Mouse (Mus musculus): ENCODE measurements around the gene Acp2. TPM values are rescaled to one million over a fixed set of nuclear protein-coding genes. Genes with fewer than 3 reads are reported as not detected.

Gene Acp2
- polyA plus RNA-seq, 1 experiment from 2014 or later, result 16.2 TPM

- H3K36me3 ChIP-seq (ENCODE audit: control insufficient read depth, insufficient read depth, low read length), result peaks cover 7% of the 10 kb centered on the region; the same call in 1 of the 2 replicates
- WGBS, result 81% methylated on average over 4 of the region's 4 CpGs
- no peak overlapping the region for H3K4me2 ChIP-seq
- ATAC-seq (replicated peaks; ENCODE audit: low FRiP score) (no peak), DNase-seq (ENCODE audit: low spot score) (no peak)
- H3K4me3 ChIP-seq (ENCODE audit: low read depth, low read length), result no peak overlapping the region
- H3K27ac ChIP-seq (ENCODE audit: low read depth, low read length), result no peak overlapping the region
- no peak overlapping the region for H3K9ac ChIP-seq (ENCODE audit: low read depth, low read length)
- H3K9me3 ChIP-seq (ENCODE audit: control insufficient read depth, low read length), result no peaks in the 10 kb centered on the region
- no peaks in the 10 kb centered on the region for H3K27me3 ChIP-seq (replicated peaks; ENCODE audit: control insufficient read depth, insufficient read depth, low read length)
- peaks cover 18% of the 10 kb centered on the region for H3K4me1 ChIP-seq (replicated peaks; ENCODE audit: control insufficient read depth, insufficient read depth, low read length)
Observed at GRCm38 (mm10) chr2:91167629-91168028, 35.1 kb upstream of the Acp2 start.

- Histone ChIP-seq H3K27me3 (replicated peaks; ENCODE audit: control insufficient read depth, insufficient read depth, low read length) (no peaks in the 10 kb centered on the region), H3K4me1 (replicated peaks; ENCODE audit: control insufficient read depth, insufficient read depth, low read length) (peaks cover 4% of the 10 kb centered on the region), H3K9me3 (ENCODE audit: control insufficient read depth, low read length) (no peaks in the 10 kb centered on the region), H3K27ac (ENCODE audit: low read depth, low read length) (no peak overlapping the region), H3K4me2 (no peak overlapping the region), H3K4me3 (ENCODE audit: low read depth, low read length) (no peak overlapping the region), H3K9ac (ENCODE audit: low read depth, low read length) (no peak overlapping the region), H3K36me3 (ENCODE audit: control insufficient read depth, insufficient read depth, low read length) (peaks cover 4% of the 10 kb centered on the region)
- 89% methylated on average over 25 of the region's 25 CpGs for WGBS
- no peak for DNase-seq (ENCODE audit: low spot score)
- ATAC-seq (replicated peaks; ENCODE audit: low FRiP score), result no peak
Observed at GRCm38 (mm10) chr2:91169587-91170322, 32.9 kb upstream of the Acp2 start.

DNA sequence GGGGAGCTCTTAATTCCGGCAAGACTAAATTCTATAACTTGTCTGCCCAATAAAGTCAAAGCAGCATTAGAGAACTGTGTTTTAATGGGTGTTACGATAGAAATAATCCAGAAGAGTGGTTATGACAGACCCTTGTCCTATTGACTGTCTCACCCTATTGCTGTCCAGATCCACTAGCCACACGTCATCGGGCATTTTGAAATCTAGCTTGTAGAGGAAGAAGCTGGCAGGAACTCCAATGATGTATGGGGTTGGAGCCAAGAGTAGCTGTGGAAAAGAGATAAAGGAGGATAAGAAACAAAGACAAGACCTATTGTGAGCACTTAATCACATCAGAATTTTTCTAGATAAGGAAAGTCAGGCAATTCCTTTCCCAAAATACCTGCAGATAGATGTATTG lies 27.2 kb upstream of the Acp2 start:
- Histone ChIP-seq H3K4me1 (replicated peaks; ENCODE audit: control insufficient read depth, insufficient read depth, low read length) (no peaks in the 10 kb centered on the region), H3K27ac (ENCODE audit: low read depth, low read length) (no peak overlapping the region), H3K36me3 (ENCODE audit: control insufficient read depth, insufficient read depth, low read length) (peaks cover 9% of the 10 kb centered on the region), H3K27me3 (replicated peaks; ENCODE audit: control insufficient read depth, insufficient read depth, low read length) (no peaks in the 10 kb centered on the region), H3K4me2 (no peak overlapping the region), H3K9ac (ENCODE audit: low read depth, low read length) (no peak overlapping the region), H3K4me3 (ENCODE audit: low read depth, low read length) (no peak overlapping the region), H3K9me3 (ENCODE audit: control insufficient read depth, low read length) (no peaks in the 10 kb centered on the region)
- ATAC-seq (replicated peaks; ENCODE audit: low FRiP score) (no peak), DNase-seq (ENCODE audit: low spot score) (no peak)
- WGBS, result 89% methylated on average over 4 of the region's 4 CpGs

DNA sequence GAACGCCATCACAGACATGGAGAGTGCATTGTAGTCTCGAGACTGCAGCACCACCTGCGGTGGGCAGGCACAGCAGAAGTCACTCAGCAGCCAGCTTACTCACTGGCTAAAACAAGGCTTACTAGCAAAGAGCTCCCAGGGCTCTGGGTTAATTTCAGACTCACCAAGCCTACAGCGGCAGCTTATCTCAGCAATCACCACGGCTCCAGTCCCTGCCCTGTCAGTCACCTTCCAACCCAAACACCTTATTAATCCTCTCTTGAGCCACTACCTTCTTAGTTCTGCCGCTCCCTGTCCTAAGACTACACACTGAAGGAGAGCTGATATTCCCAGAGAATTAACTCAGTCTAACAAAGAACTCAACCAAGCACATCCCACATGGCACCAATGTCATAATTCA lies 26.5 kb upstream of the Acp2 start:
- no peak for ATAC-seq (replicated peaks; ENCODE audit: low FRiP score)
- no peaks in the 10 kb centered on the region for H3K27me3 ChIP-seq (replicated peaks; ENCODE audit: control insufficient read depth, insufficient read depth, low read length)
- no peak for DNase-seq (ENCODE audit: low spot score)
- WGBS, result 72% methylated on average over 6 of the region's 6 CpGs
- H3K27ac ChIP-seq (ENCODE audit: low read depth, low read length), result no peak overlapping the region
- no peak overlapping the region for H3K9ac ChIP-seq (ENCODE audit: low read depth, low read length)
- H3K4me3 ChIP-seq (ENCODE audit: low read depth, low read length), result no peak overlapping the region
- H3K36me3 ChIP-seq (ENCODE audit: control insufficient read depth, insufficient read depth, low read length), result peaks cover 9% of the 10 kb centered on the region
- H3K4me1 ChIP-seq (replicated peaks; ENCODE audit: control insufficient read depth, insufficient read depth, low read length), result 0 out of 2 replicates have a peak, but pooled peaks cover 2% of the 10 kb centered on the region
- no peaks in the 10 kb centered on the region for H3K9me3 ChIP-seq (ENCODE audit: control insufficient read depth, low read length)
- H3K4me2 ChIP-seq, result no peak overlapping the region

DNA sequence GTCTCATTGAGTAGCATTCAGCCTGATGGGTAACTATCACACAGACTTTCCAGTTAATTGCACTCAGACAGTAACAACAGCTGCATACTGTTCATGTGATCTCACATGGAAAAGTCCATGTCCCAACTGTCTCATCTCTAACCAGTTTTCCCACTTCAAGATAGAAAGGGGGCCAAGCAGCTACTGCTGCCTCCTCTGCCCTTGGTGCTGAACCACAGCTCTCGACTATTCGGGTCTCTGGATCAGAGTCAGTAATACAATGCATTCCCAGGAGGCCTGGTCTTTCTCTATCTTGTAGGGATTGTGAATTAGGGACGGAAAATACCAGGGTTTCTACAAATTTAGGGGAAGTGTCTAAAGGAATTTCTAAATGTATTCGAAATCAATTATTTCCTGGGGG lies 22.9 kb upstream of the Acp2 start:
- peaks cover 6% of the 10 kb centered on the region for H3K36me3 ChIP-seq (ENCODE audit: control insufficient read depth, insufficient read depth, low read length)
- no peak overlapping the region for H3K27ac ChIP-seq (ENCODE audit: low read depth, low read length)
- 62% methylated on average over 4 of the region's 4 CpGs for WGBS
- no peak overlapping the region for H3K9ac ChIP-seq (ENCODE audit: low read depth, low read length)
- no peaks in the 10 kb centered on the region for H3K9me3 ChIP-seq (ENCODE audit: control insufficient read depth, low read length)
- no peaks in the 10 kb centered on the region for H3K27me3 ChIP-seq (replicated peaks; ENCODE audit: control insufficient read depth, insufficient read depth, low read length)
- peaks cover 17% of the 10 kb centered on the region for H3K4me1 ChIP-seq (replicated peaks; ENCODE audit: control insufficient read depth, insufficient read depth, low read length)
- no peak overlapping the region for H3K4me3 ChIP-seq (ENCODE audit: low read depth, low read length)
- H3K4me2 ChIP-seq, result no peak overlapping the region
- ATAC-seq (replicated peaks; ENCODE audit: low FRiP score), result no peak
- DNase-seq (ENCODE audit: low spot score), result no peak

- 68% methylated on average over 5 of the region's 5 CpGs for WGBS
- H3K4me1 ChIP-seq (replicated peaks; ENCODE audit: control insufficient read depth, insufficient read depth, low read length), result peaks cover 17% of the 10 kb centered on the region
- no peak for DNase-seq (ENCODE audit: low spot score)
- H3K27me3 ChIP-seq (replicated peaks; ENCODE audit: control insufficient read depth, insufficient read depth, low read length), result no peaks in the 10 kb centered on the region
- H3K4me3 ChIP-seq (ENCODE audit: low read depth, low read length), result no peak overlapping the region
- H3K9ac ChIP-seq (ENCODE audit: low read depth, low read length), result no peak overlapping the region
- ATAC-seq (replicated peaks; ENCODE audit: low FRiP score), result no peak
- no peaks in the 10 kb centered on the region for H3K9me3 ChIP-seq (ENCODE audit: control insufficient read depth, low read length)
- peaks cover 3% of the 10 kb centered on the region; the same call in 1 of the 2 replicates for H3K36me3 ChIP-seq (ENCODE audit: control insufficient read depth, insufficient read depth, low read length)
- no peak overlapping the region for H3K27ac ChIP-seq (ENCODE audit: low read depth, low read length)
- H3K4me2 ChIP-seq, result no peak overlapping the region
Observed at GRCm38 (mm10) chr2:91180706-91181105, 22.0 kb upstream of the Acp2 start.

DNA sequence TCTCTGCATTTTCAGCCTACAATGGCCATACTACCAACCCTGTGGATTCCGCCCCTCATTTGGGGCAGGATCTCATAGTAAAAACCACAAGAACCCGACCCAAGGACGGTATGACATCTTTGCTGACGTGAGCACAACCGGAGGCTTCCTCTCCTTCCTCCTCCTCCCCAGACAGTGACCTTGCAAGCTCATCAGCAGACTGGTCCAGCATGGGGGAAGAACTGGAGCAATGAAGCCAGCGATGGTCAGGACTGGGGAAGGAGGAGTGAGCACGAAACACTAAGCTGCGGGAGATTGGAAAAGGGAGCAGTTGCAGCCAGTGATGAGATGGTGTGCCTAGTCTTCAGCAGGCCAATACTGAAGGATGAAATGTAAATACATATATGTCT lies 20.7 kb upstream of the Acp2 start:
- Histone ChIP-seq H3K4me3 (ENCODE audit: low read depth, low read length) (peak overlapping the region; percentile 87), H3K4me2 (peak overlapping the region; percentile 93), H3K4me1 (replicated peaks; ENCODE audit: control insufficient read depth, insufficient read depth, low read length) (peaks cover 17% of the 10 kb centered on the region), H3K27me3 (replicated peaks; ENCODE audit: control insufficient read depth, insufficient read depth, low read length) (no peaks in the 10 kb centered on the region), H3K9me3 (ENCODE audit: control insufficient read depth, low read length) (no peaks in the 10 kb centered on the region), H3K9ac (ENCODE audit: low read depth, low read length) (peak overlapping the region; percentile 79), H3K36me3 (ENCODE audit: control insufficient read depth, insufficient read depth, low read length) (peaks cover 3% of the 10 kb centered on the region; the same call in 1 of the 2 replicates), H3K27ac (ENCODE audit: low read depth, low read length) (no peak overlapping the region; the same call in 1 of the 2 replicates)
- DNase-seq (ENCODE audit: low spot score) (no peak), ATAC-seq (replicated peaks; ENCODE audit: low FRiP score) (no peak)
- WGBS, result 9% methylated on average over 8 of the region's 8 CpGs

DNA sequence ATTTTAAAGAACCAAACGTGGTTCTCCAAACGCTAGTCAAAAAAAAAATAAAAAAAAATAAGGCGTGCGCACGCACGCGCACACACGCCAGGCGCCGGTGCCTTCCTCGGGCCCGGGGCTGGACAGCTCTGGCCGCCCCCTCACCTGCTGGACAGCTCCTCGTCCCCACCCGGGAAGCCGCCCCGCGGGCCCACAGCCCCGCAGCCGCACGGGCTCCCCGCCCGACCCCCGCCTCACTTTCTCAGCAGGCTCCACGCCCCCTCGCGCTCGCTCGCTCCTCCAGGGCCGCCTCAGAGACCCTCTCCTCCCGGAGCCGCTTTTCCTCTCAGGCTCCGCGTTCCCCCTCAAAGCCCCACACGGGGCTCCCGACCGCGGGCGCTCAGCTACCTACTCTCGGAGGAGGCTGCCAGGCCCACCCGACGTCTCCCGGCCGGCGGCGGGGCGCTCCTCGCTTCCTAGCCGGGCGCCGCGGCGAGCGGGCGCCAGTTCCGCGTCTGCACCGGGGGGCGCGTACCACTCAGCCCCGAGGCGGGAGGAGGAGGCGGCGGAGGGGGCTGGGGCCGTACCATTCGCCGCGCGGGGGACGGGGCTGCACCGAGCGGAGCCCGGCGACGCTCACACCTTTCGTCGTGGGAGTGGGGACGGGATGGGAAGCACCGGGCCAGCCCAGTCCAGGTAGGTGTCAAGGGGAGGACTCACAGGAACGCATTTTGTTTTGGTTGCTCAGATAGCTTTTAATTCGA lies 20.1 kb upstream of the Acp2 start:
- WGBS, result under 1% methylated on average over 81 of the region's 81 CpGs
- Histone ChIP-seq H3K4me1 (replicated peaks; ENCODE audit: control insufficient read depth, insufficient read depth, low read length) (peaks cover 17% of the 10 kb centered on the region), H3K9me3 (ENCODE audit: control insufficient read depth, low read length) (no peaks in the 10 kb centered on the region), H3K4me2 (peak overlapping the region; percentile 93), H3K9ac (ENCODE audit: low read depth, low read length) (peak overlapping the region; percentile 79), H3K27me3 (replicated peaks; ENCODE audit: control insufficient read depth, insufficient read depth, low read length) (no peaks in the 10 kb centered on the region), H3K36me3 (ENCODE audit: control insufficient read depth, insufficient read depth, low read length) (peaks cover 3% of the 10 kb centered on the region; the same call in 1 of the 2 replicates), H3K4me3 (ENCODE audit: low read depth, low read length) (peak overlapping the region; percentile 87), H3K27ac (ENCODE audit: low read depth, low read length) (peak overlapping the region; percentile 53)
- DNase-seq (ENCODE audit: low spot score), result peak; percentile 85
- ATAC-seq (replicated peaks; ENCODE audit: low FRiP score), result peak; percentile 90
